Mouse (Mus musculus): ENCODE measurements around the gene Mx1.

The Mx1 gene

GRCm38 (mm10) chr16:97462481-97463181 is at the start of gene Mx1:
Mx1 (minus strand) TSS chr16:97462907.
- DNase-seq (ENCODE audit: low spot score), result no peak

GRCm38 (mm10) chr16:97512347-97512751 is 49.6 kb upstream of the Mx1 start:
- no peak for DNase-seq (ENCODE audit: low spot score)

- DNase-seq (ENCODE audit: low spot score), result no peak
Measured at GRCm38 (mm10) chr16:97511495-97511894, 48.8 kb upstream of the Mx1 start.

GRCm38 (mm10) chr16:97510849-97511248 is 48.1 kb upstream of the Mx1 start:
- DNase-seq (ENCODE audit: low spot score), result no peak

GRCm38 (mm10) chr16:97507783-97508182 is 45.1 kb upstream of the Mx1 start:
- DNase-seq (ENCODE audit: low spot score), result no peak

- DNase-seq (ENCODE audit: low spot score), result no peak
Measured at GRCm38 (mm10) chr16:97504793-97505192, 42.1 kb upstream of the Mx1 start.

- no peak for DNase-seq (ENCODE audit: low spot score)
Measured at GRCm38 (mm10) chr16:97503849-97504248, 41.1 kb upstream of the Mx1 start.

- no peak for DNase-seq (ENCODE audit: low spot score)
Measured at GRCm38 (mm10) chr16:97500901-97501300, 38.2 kb upstream of the Mx1 start.

GRCm38 (mm10) chr16:97499450-97499849 is 36.7 kb upstream of the Mx1 start:
- DNase-seq (ENCODE audit: low spot score), result no peak

- no peak for DNase-seq (ENCODE audit: low spot score)
Measured at GRCm38 (mm10) chr16:97498139-97498538, 35.4 kb upstream of the Mx1 start.

GRCm38 (mm10) chr16:97497682-97498081 is 35.0 kb upstream of the Mx1 start:
- DNase-seq (ENCODE audit: low spot score), result no peak

- DNase-seq (ENCODE audit: low spot score), result no peak
Measured at GRCm38 (mm10) chr16:97496026-97496425, 33.3 kb upstream of the Mx1 start.

- no peak for DNase-seq (ENCODE audit: low spot score)
Measured at GRCm38 (mm10) chr16:97492369-97492768, 29.7 kb upstream of the Mx1 start.

GRCm38 (mm10) chr16:97478655-97479054 is 15.9 kb upstream of the Mx1 start:
- no peak for DNase-seq (ENCODE audit: low spot score)

GRCm38 (mm10) chr16:97476524-97476923 is 13.8 kb upstream of the Mx1 start:
- DNase-seq (ENCODE audit: low spot score), result peak; percentile 8

GRCm38 (mm10) chr16:97475581-97475980 is 12.9 kb upstream of the Mx1 start:
- DNase-seq (ENCODE audit: low spot score), result peak; percentile 23

GRCm38 (mm10) chr16:97474671-97475070 is 12.0 kb upstream of the Mx1 start:
- no peak for DNase-seq (ENCODE audit: low spot score)

GRCm38 (mm10) chr16:97467993-97468791 is 5.5 kb upstream of the Mx1 start:
- no peak for DNase-seq (ENCODE audit: low spot score)

GRCm38 (mm10) chr16:97467472-97467871 is 4.8 kb upstream of the Mx1 start:
- DNase-seq (ENCODE audit: low spot score), result no peak

- DNase-seq (ENCODE audit: low spot score), result no peak
Measured at GRCm38 (mm10) chr16:97466182-97466957, 3.7 kb upstream of the Mx1 start.

GRCm38 (mm10) chr16:97461271-97461670 is 1.4 kb downstream of the Mx1 start:
- DNase-seq (ENCODE audit: low spot score), result no peak

GRCm38 (mm10) chr16:97459831-97460230 is 2.9 kb downstream of the Mx1 start:
- no peak for DNase-seq (ENCODE audit: low spot score)

- DNase-seq (ENCODE audit: low spot score), result no peak
Measured at GRCm38 (mm10) chr16:97447386-97447785, 15.3 kb downstream of the Mx1 start.
